Mouse (Mus musculus): ENCODE data around the gene Idua.

Idua gene

GRCm38 (mm10) chr5:108724006-108724405, 63.9 kb downstream of the Idua start:
- no peak for DNase-seq (ENCODE audit: low read depth)

- peak; percentile 51 for DNase-seq (ENCODE audit: low read depth)
Measured at GRCm38 (mm10) chr5:108726557-108727248, 66.6 kb downstream of the Idua start.

DNA sequence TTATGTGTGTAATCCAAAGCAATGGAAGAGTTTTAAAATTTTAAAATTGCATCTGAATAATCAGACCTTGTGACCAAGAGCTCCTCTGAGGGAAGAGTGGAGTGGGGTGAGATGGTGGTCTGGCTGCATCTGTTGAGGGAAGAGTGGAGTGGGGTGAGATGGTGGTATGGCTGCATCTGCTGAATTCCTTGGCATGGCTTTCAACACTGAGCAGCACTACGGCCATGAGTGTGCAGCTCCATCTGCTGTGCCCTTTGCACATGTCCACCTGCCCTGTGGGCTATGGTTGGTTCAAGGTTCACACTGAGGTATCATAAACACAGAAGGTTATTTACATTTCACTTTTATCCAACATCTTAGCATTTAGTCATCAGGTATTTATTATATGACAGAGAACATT, 67.3 kb downstream of the Idua start:
- DNase-seq (ENCODE audit: low read depth), result no peak

Data from induced T-regulatory cell, adult 2 months (primary cell).